Mouse (Mus musculus) MEL (cell line): ENCODE measurements around the gene Col4a2.

Experiments used
- CTCF ChIP-seq, 3 experiments: IDR thresholded peaks in 2 of 3; conservative IDR thresholded peaks in 1 of 3; 2 replicates each; pipeline ENCODE4 v1.5.1; 2011 to 2012; ENCODE audit warnings: low read length in 3 of 3, low read depth in 2 of 3, mild to moderate bottlenecking in 2 of 3, improper control_type of control experiment in 1 of 3, inconsistent platforms in 1 of 3, mixed read lengths in 1 of 3, moderate library complexity in 1 of 3; ENCODE audit not compliant: control insufficient read depth in 1 of 3, insufficient read depth in 1 of 3, poor library complexity in 1 of 3, severe bottlenecking in 1 of 3
- POLR2A ChIP-seq, 2 experiments: IDR thresholded peaks; 2 replicates each; pipeline ENCODE4 v1.6.1; 2011 to 2012; ENCODE audit warnings: low read length in 2 of 2, mild to moderate bottlenecking in 2 of 2, control low read depth in 1 of 2, improper control_type of control experiment in 1 of 2, low read depth in 1 of 2, moderate library complexity in 1 of 2; ENCODE audit not compliant: control insufficient read depth in 1 of 2, insufficient read depth in 1 of 2, poor library complexity in 1 of 2

- TF ChIP-seq CTCF (IDR thresholded peaks at IDR 0.05 in 2 of 3, conservative IDR thresholded peaks at IDR 0.05 in 1 of 3; ENCODE audit: control insufficient read depth in 1 of 3, insufficient read depth in 1 of 3, low read depth in 2 of 3, low read length in 3 of 3, poor library complexity in 1 of 3, severe bottlenecking in 1 of 3) (no peak), POLR2A (IDR thresholded peaks at IDR 0.05; ENCODE audit: control insufficient read depth in 1 of 2, insufficient read depth in 1 of 2, low read depth in 1 of 2, low read length in 2 of 2, poor library complexity in 1 of 2) (no peak)
These were observed 148.3 kb downstream of the Col4a2 start for GRCm38 (mm10) chr8:11460934-11461333.
